Mouse (Mus musculus) ZHBTc4 (cell line): ENCODE measurements around the gene Pheta2.

Experiments
- DNase-seq: peaks from one replicate; pipeline ENCODE4 v3.0.0-alpha.2; 2011; ENCODE audit warnings: low read depth, low spot score

The Pheta2 gene

GRCm38 (mm10) chr15:82338593-82339112 is at the start of gene Pheta2, which contains the start of the genes Naga and Smdt1:
TSS of gene Pheta2 (plus strand) at chr15:82338942.
TSS of gene Naga (minus strand) at chr15:82338925.
TSS of gene Smdt1 (plus strand) at chr15:82338959.
- peak; percentile 98 for DNase-seq

GRCm38 (mm10) chr15:82290252-82290651 is 48.5 kb upstream of the Pheta2 start:
- no peak for DNase-seq

GRCm38 (mm10) chr15:82292851-82293250 is 45.9 kb upstream of the Pheta2 start:
- DNase-seq: no peak

DNA sequence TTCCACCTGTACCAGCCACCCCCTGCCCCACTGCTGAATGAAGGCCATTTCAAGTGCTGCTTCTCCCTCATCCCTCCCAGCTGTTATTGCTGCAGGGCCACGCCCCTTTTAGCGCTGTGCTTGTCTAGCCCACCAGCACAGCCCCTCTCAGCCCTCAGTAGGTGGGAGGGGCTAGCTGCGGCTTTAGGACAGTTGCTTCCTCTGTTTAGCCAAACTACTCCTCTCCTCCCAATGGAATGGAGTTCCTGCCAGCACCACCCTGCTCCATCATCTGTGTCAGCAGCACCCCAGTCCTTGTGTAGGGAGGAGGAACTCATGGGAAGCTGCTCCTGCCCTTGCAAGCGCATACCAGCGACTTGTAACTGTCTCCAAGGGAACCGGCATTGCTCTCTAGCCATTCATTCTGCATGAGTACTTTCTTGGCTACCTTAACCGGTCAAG is 45.5 kb upstream of the Pheta2 start:
- DNase-seq: peak; percentile 70

DNA sequence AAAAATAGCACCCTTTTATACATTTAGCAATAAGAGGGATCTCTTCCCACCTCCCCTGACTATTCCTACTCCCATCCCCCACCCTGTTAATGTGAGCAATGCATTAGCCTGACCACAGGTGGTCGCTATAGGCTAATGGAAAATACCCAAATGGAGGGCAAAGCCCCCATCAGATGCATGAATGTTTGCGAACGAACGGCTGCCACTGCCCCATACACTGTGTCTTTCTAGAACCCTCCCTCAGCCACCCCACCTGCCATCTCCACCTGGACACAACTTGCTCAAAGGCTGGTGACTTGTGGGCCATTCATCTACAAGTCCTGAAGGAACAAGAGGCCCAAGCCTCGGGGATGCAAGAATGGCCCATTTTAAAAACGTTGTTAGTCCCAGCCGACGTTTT is 44.7 kb upstream of the Pheta2 start:
- peak; percentile 65 for DNase-seq

DNA sequence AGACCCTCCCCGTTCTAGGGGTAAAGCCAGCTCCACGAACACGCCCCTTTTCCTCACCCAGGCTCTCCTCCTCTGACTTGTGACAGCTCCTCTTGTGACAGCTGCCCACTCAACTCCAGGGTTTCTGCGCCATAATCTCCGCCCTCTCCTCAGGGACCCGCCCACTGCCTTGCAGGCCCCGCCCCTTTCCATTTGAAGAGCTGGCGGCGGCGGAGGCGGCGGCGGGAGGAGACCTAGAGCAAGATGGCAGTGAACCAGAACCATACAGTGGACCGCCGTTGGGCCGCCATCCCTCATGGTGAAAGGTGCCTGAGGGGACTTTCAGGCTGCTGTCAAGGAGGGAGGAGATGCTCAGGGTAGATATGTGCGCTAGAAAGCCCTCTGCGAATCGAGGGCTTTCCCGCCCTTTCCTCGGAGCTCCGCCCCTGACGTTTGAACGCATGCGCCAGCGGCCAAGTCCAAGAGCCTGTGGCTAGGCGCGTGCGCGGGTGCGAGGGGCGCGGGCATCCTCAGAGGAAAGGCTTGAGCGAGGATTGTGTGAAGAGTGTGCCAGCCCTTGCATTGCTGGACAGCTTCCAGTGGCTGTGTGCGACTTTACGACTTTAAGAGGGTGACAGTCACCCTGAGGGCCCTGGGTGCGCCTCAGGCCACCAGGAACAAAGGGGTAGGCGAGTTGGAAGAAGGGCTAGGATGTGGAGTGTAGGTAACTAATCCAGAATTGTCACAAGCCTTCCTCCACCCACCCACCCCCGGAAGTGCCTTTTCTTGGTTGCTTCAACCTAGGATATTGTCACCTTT is 39.8 kb upstream of the Pheta2 start, which contains the start of gene Wbp2nl:
Gene Wbp2nl, plus strand, starts transcription at position 191 of the 798 bp plus-strand sequence.
- peak; percentile 93 for DNase-seq

DNA sequence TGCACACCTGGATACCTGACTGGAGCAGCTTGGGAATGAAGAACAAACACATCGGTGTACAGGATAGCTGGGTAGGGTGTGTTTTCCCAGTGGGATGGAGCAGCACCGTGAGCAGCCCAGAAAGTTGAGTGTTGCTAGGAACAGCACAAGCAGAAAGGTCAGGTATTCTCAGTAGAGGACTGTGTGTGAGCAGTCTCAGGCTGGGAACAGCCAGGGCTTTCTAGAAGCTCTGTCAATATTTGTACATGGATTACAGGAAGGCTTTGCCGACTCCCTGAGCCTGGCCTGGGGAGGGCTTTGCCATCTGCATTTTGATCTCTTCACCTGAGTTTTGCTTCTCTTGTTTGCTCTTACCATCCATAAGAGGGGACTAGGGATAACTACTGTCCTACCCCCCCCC is 31.6 kb upstream of the Pheta2 start:
- DNase-seq: no peak

DNA sequence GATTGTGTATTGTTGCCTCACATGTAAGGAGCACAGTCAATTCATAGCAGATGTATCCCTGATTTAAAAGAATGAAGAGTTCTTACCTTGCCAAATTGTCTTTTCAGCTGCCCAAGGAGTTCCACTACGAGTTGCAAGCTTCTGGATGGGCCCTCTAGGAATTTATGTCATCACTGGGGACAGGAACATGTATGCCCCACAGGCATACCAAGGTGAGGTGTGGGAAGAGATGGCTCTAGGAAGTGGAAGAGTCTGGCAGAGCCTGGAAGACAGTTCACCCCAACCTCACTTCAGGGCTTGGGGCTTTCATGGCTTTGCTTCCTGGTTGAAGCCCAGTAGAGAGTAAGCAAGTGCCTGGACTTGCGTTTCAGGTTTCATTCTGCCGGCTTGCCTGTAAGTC is 30.3 kb upstream of the Pheta2 start:
- no peak for DNase-seq

GRCm38 (mm10) chr15:82317839-82318238 is 20.9 kb upstream of the Pheta2 start:
- DNase-seq: no peak

DNA sequence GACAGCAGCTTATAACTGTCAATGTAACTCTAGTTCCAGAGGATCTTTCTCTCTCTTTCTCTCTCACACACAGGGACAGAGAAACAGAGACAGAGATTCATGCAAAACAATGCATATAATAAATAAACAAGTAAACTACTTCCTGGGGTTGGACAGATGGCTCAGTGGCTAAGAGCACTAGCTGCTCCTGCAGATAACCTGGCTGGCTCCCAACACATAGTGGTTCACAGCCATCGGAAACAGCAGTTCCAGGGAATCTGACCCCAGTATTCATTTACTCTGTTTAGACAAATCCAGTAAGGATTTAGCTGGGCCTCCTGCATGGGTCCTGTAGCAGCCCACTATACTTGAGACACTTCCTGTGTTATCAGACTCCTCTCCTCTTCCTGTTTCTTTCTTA is 19.1 kb upstream of the Pheta2 start:
- no peak for DNase-seq

GRCm38 (mm10) chr15:82322195-82322594 is 16.5 kb upstream of the Pheta2 start:
- no peak for DNase-seq

- no peak for DNase-seq
Measured at GRCm38 (mm10) chr15:82325382-82325781, 13.4 kb upstream of the Pheta2 start.

DNA sequence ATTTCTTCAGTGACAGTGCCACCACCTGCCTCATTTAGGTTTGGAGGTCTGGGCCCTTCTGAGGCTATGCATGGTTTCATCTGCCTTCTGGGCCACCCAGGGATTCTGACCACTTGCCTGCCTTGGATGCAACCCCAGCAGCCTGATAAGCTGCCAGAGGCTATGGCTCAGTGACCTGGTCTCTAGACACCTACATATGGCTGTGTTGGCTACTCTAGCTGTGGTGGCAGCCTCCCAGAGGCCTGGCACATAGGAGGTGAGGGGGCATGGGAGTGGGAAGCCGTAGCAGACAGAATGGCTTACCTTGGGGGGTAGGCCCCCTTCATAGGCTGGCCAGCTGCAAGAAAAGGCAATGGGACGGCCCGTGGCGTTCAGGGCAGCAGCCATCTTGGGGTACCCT is 3.5 kb upstream of the Pheta2 start:
- no peak for DNase-seq

DNA sequence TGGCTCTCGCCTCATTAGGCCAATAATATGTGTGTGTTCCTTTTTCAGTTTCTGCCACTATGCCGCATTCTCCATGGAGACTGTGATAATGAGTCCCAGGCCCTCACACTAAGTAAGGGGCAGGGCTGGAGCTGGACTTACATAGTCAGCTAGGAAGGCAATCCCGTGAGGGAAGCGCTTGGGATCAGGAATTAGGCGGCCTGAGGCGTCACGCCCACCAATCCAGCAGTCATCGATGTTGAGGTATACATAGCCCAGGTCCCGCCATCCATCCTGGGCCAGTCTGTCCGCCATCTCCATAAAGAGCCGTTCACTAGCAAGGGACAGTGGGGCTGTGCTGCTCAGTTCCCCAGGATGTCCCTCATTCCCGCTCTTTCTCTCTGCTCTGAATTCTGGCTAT is 2.1 kb upstream of the Pheta2 start:
- no peak for DNase-seq

- DNase-seq: no peak
Measured at GRCm38 (mm10) chr15:82337875-82338274, 867 bp upstream of the Pheta2 start.

GRCm38 (mm10) chr15:82339150-82339549 is 408 bp downstream of the Pheta2 start:
- no peak for DNase-seq

DNA sequence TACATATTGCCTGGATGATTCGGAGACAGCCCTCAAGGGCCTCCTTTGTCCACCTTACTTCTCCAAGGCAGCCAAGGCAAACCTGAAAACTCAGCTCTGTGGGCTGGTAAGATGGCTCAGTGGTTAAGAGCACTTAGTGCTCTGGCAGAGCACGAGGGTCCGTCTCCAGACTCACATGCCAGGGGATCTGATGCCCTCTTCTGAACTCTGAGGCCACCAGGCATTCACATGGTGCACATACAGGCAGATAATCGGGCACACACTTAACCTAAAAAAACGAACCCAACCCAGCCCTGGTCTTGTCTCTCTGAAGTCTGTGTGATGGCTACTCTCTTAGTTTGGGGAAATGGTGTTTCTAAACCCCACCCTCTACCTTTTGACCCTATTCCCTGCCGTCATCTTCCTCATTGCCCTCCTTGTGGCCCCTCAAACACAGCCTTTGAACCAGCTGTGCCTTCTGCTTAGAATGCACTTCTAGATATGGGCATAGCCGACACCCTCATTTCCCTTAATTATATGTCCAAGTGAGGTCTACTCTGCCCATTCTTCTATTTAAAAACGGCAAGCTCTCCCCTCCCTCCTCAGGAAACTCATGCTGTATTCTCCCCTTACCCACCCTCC is 1.0 kb downstream of the Pheta2 start:
- DNase-seq: no peak

DNA sequence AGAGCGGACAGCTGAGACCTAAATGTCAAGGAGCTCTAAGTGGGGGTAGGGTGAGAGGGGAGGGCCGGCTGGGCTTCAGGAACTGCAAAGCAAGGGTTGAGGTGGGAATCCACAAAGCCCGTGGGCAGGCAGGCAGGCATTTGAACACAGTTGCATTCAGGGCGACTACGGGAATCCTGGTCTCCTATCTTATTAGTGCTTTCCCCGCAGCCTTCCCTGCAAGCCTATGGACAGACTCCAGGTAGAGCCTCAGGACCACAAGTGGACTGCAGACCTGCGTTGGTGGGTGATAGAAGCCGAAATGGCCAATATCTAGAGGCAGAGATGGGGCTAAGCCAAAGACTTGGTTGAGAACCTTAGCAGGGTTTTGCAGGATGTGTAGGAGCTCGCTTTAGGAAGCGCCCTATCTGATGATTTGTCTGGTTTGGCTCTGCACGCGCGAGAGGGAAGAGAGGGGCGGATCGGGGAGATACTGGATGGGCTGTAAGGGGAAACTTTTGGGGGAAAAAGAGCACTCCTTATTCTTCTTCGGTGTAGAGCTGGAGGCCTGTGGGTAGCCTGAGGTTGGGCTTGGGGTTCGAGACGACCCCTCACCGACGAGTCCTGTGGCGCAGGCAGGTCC is 1.8 kb downstream of the Pheta2 start:
- DNase-seq: no peak

- no peak for DNase-seq
Measured at GRCm38 (mm10) chr15:82341036-82341501, 2.3 kb downstream of the Pheta2 start.

DNA sequence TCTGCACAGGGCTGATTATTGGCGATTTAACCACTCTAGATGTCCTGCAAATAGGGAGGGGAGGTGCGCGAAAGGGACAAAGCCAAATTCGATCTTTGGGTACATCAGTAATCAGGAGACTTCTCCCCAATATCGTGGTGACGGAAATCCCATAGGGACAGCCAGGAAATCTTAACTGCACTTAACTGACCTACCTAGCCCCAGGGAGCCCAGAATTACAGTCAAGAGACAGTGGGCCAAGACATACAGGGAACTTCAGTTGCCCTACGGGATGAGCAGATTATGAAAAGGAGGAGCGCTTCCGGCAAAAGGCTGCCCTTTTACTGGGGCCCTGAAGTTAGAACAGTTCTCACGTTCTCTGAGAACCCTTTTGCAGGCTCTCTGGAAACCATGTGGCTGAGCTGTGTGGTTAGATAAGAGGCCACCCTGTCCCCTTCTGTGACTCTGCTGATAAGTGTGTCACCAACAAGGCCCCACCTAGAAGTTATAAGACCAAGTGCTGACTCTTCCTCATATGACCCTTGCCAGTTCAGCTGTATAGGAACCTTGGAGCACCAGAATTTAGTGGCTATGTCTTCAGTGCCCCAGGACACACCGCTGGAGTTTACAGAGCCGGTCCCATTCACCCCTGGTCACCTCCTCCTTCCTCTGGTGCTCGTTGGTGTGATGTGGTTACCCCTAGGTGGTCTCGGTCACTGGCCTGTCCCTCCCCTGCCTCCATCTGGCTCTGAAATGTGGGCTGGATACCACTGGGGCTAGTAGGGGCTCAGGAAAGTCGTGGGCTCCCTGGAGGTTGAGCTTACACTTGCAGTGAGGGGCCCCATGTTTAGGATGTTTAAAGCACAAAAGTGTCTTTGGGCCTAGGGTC is 3.2 kb downstream of the Pheta2 start:
- DNase-seq: no peak

GRCm38 (mm10) chr15:82342543-82342935 is 3.8 kb downstream of the Pheta2 start:
- DNase-seq: no peak
